Mouse (Mus musculus) MEL (cell line): Measurements from ENCODE around the gene Ifngr2. TPM values are rescaled to one million over a fixed set of nuclear protein-coding genes. Genes with fewer than 3 reads are reported as not detected.

Experiments used
- DNase-seq: peaks from one replicate; pipeline ENCODE4 v3.0.0; 2011; ENCODE audit warnings: low read depth, low spot score
- H3K27ac ChIP-seq: 2 replicates; pipeline ENCODE4 v1.5.1; 2012; ENCODE audit warnings: low read depth, mild to moderate bottlenecking, control low read depth, low read length, moderate library complexity; ENCODE audit not compliant: control insufficient read depth
- H3K27me3 ChIP-seq, 2 experiments: fragments of 150-350 bp in 1 of 2; sonication (generic) in 1 of 2; 2 replicates each; pipeline ENCODE4 v1.6.1; 2012; ENCODE audit warnings: low read length in 2 of 2, mild to moderate bottlenecking in 2 of 2, improper control_type of control experiment in 1 of 2, moderate library complexity in 1 of 2; ENCODE audit not compliant: insufficient read depth in 2 of 2, control insufficient read depth in 1 of 2
- H3K36me3 ChIP-seq, 2 experiments: 2 replicates each; pipeline ENCODE4 v1.6.1; 2012 to 2014; ENCODE audit warnings: low read length in 2 of 2, improper control_type of control experiment in 1 of 2, inconsistent platforms in 1 of 2, mild to moderate bottlenecking in 1 of 2; ENCODE audit not compliant: insufficient read depth in 2 of 2, control insufficient read depth in 1 of 2
- H3K4me1 ChIP-seq, 2 experiments: fragments of 150-350 bp in 1 of 2; sonication (generic) in 1 of 2; 2 replicates each; pipeline ENCODE4 v1.6.1; 2012; ENCODE audit warnings: low read length in 2 of 2, improper control_type of control experiment in 1 of 2, mild to moderate bottlenecking in 1 of 2; ENCODE audit not compliant: insufficient read depth in 2 of 2, control insufficient read depth in 1 of 2
- H3K4me3 ChIP-seq, 2 experiments: fragments of 150-350 bp in 1 of 2; sonication (generic) in 1 of 2; 2 replicates each; pipeline ENCODE4 v1.5.1; 2012; ENCODE audit warnings: low read depth in 2 of 2, low read length in 2 of 2, mild to moderate bottlenecking in 2 of 2, moderate library complexity in 2 of 2, control low read depth in 1 of 2, improper control_type of control experiment in 1 of 2; ENCODE audit not compliant: control insufficient read depth in 1 of 2, insufficient read depth in 1 of 2
- H3K79me2 ChIP-seq: 2 replicates; pipeline ENCODE4 v1.6.1; 2012; ENCODE audit warnings: mild to moderate bottlenecking, low read length, moderate library complexity; ENCODE audit not compliant: control insufficient read depth, poor library complexity, insufficient read depth
- H3K9ac ChIP-seq: 2 replicates; pipeline ENCODE4 v1.6.1; 2012; ENCODE audit warnings: low read depth, mild to moderate bottlenecking, control low read depth, low read length, moderate library complexity; ENCODE audit not compliant: control insufficient read depth, poor library complexity, severe bottlenecking
- H3K9me3 ChIP-seq: fragments of 150-350 bp; sonication (generic); replicated peaks from 2 replicates; pipeline ENCODE4 v1.6.1; 2012; ENCODE audit warnings: mild to moderate bottlenecking, low read length, improper control_type of control experiment, moderate library complexity; ENCODE audit not compliant: insufficient read depth
- CHD1 ChIP-seq: IDR thresholded peaks from 2 replicates; pipeline ENCODE4 v1.6.1; 2012; ENCODE audit warnings: low read depth, mild to moderate bottlenecking, inconsistent platforms, low read length, improper control_type of control experiment
- CHD2 ChIP-seq: IDR thresholded peaks from 2 replicates; pipeline ENCODE4 v1.6.1; 2011; ENCODE audit warnings: low read length, improper control_type of control experiment
- CTCF ChIP-seq, 3 experiments: IDR thresholded peaks in 2 of 3; conservative IDR thresholded peaks in 1 of 3; 2 replicates each; pipeline ENCODE4 v1.5.1; 2011 to 2012; ENCODE audit warnings: low read length in 3 of 3, low read depth in 2 of 3, mild to moderate bottlenecking in 2 of 3, improper control_type of control experiment in 1 of 3, inconsistent platforms in 1 of 3, mixed read lengths in 1 of 3, moderate library complexity in 1 of 3; ENCODE audit not compliant: control insufficient read depth in 1 of 3, insufficient read depth in 1 of 3, poor library complexity in 1 of 3, severe bottlenecking in 1 of 3
- E2F4 ChIP-seq: IDR thresholded peaks from 2 replicates; pipeline ENCODE4 v1.6.1; 2011; ENCODE audit warnings: low read depth, low read length, improper control_type of control experiment, borderline replicate concordance
- EP300 ChIP-seq, 2 experiments: IDR thresholded peaks; 2 replicates each; pipeline ENCODE4 v1.6.1; 2011; ENCODE audit warnings: improper control_type of control experiment in 2 of 2, low read length in 2 of 2, low read depth in 1 of 2, mild to moderate bottlenecking in 1 of 2
- ETS1 ChIP-seq: IDR thresholded peaks from 2 replicates; pipeline ENCODE4 v1.6.1; 2012; ENCODE audit warnings: low read depth, mild to moderate bottlenecking, inconsistent platforms, low read length, improper control_type of control experiment, moderate library complexity
- GABPA ChIP-seq: IDR thresholded peaks from 2 replicates; pipeline ENCODE4 v1.6.1; 2012; ENCODE audit warnings: low read depth, mild to moderate bottlenecking, inconsistent platforms, low read length, improper control_type of control experiment, moderate library complexity
- GATA1 ChIP-seq: IDR thresholded peaks from 2 replicates; pipeline ENCODE4 v1.6.1; 2011; ENCODE audit warnings: low read depth, low read length, improper control_type of control experiment
- HCFC1 ChIP-seq: IDR thresholded peaks from 2 replicates; pipeline ENCODE4 v1.6.1; 2012; ENCODE audit warnings: low read depth, mild to moderate bottlenecking, inconsistent platforms, low read length, improper control_type of control experiment, moderate library complexity
- JUND ChIP-seq: IDR thresholded peaks from 2 replicates; pipeline ENCODE4 v1.6.1; 2011; ENCODE audit warnings: low read depth, mild to moderate bottlenecking, improper control_type of control experiment, low read length
- MAX ChIP-seq: IDR thresholded peaks from 2 replicates; pipeline ENCODE4 v1.6.1; 2011; ENCODE audit warnings: low read length, improper control_type of control experiment
- MAZ ChIP-seq: IDR thresholded peaks from 2 replicates; pipeline ENCODE4 v1.6.1; 2012; ENCODE audit warnings: low read depth, mild to moderate bottlenecking, inconsistent platforms, low read length, improper control_type of control experiment
- MXI1 ChIP-seq: IDR thresholded peaks from 2 replicates; pipeline ENCODE4 v1.6.1; 2011; ENCODE audit warnings: mild to moderate bottlenecking, low read depth, low read length, improper control_type of control experiment
- NELFE ChIP-seq: IDR thresholded peaks from 2 replicates; pipeline ENCODE4 v1.6.1; 2011; ENCODE audit warnings: low read depth, low read length, improper control_type of control experiment
- NRF1 ChIP-seq: IDR thresholded peaks from 2 replicates; pipeline ENCODE4 v1.6.1; 2014; ENCODE audit warnings: low read depth, mild to moderate bottlenecking, inconsistent platforms, low read length, improper control_type of control experiment, moderate library complexity; ENCODE audit not compliant: poor library complexity, insufficient read depth, severe bottlenecking
- POLR2A ChIP-seq, 2 experiments: IDR thresholded peaks; 2 replicates each; pipeline ENCODE4 v1.6.1; 2011 to 2012; ENCODE audit warnings: low read length in 2 of 2, mild to moderate bottlenecking in 2 of 2, control low read depth in 1 of 2, improper control_type of control experiment in 1 of 2, low read depth in 1 of 2, moderate library complexity in 1 of 2; ENCODE audit not compliant: control insufficient read depth in 1 of 2, insufficient read depth in 1 of 2, poor library complexity in 1 of 2
- POLR2AphosphoS5 ChIP-seq: IDR thresholded peaks from 2 replicates; pipeline ENCODE4 v1.6.1; 2012; ENCODE audit warnings: low read depth, borderline replicate concordance, mild to moderate bottlenecking, inconsistent platforms, low read length, moderate library complexity, mixed read lengths
- RAD21 ChIP-seq: IDR thresholded peaks from 2 replicates; pipeline ENCODE4 v1.6.1; 2011; ENCODE audit warnings: mild to moderate bottlenecking, low read depth, low read length, improper control_type of control experiment
- RCOR1 ChIP-seq: IDR thresholded peaks from 2 replicates; pipeline ENCODE4 v1.6.1; 2012; ENCODE audit warnings: low read depth, mild to moderate bottlenecking, inconsistent platforms, low read length, improper control_type of control experiment
- SMC3 ChIP-seq: IDR thresholded peaks from 2 replicates; pipeline ENCODE4 v1.6.1; 2011; ENCODE audit warnings: low read depth, low read length, improper control_type of control experiment
- TAL1 ChIP-seq: IDR thresholded peaks from 2 replicates; pipeline ENCODE4 v1.6.1; 2012; ENCODE audit warnings: mild to moderate bottlenecking, inconsistent platforms, low read length, moderate library complexity, mixed read lengths
- TBP ChIP-seq: IDR thresholded peaks from 2 replicates; pipeline ENCODE4 v1.8.0; 2011; ENCODE audit warnings: low read depth, low read length, improper control_type of control experiment
- TCF12 ChIP-seq: IDR thresholded peaks from 2 replicates; pipeline ENCODE4 v1.6.1; 2014; ENCODE audit warnings: low read depth, mild to moderate bottlenecking, inconsistent platforms, low read length, improper control_type of control experiment, moderate library complexity
- UBTF ChIP-seq: IDR thresholded peaks from 2 replicates; pipeline ENCODE4 v1.6.1; 2012; ENCODE audit warnings: low read depth, mild to moderate bottlenecking, inconsistent platforms, low read length, improper control_type of control experiment, moderate library complexity, borderline replicate concordance; ENCODE audit not compliant: insufficient read depth
- USF1 ChIP-seq: IDR thresholded peaks from 2 replicates; pipeline ENCODE4 v1.6.1; 2014; ENCODE audit warnings: low read depth, mild to moderate bottlenecking, inconsistent platforms, low read length, improper control_type of control experiment, moderate library complexity
- USF2 ChIP-seq, 2 experiments: IDR thresholded peaks; 2 replicates each; pipeline ENCODE4 v1.6.1; 2011 to 2012; ENCODE audit warnings: improper control_type of control experiment in 2 of 2, low read length in 2 of 2, borderline replicate concordance in 1 of 2, inconsistent platforms in 1 of 2, low read depth in 1 of 2, mild to moderate bottlenecking in 1 of 2; ENCODE audit not compliant: insufficient read depth in 1 of 2
- ZKSCAN1 ChIP-seq: IDR thresholded peaks from 2 replicates; pipeline ENCODE4 v1.6.1; 2012; ENCODE audit warnings: low read depth, mild to moderate bottlenecking, inconsistent platforms, low read length, improper control_type of control experiment, moderate library complexity
- ZNF384 ChIP-seq: IDR thresholded peaks from 2 replicates; pipeline ENCODE4 v1.6.1; 2012; ENCODE audit warnings: low read depth, mild to moderate bottlenecking, inconsistent platforms, low read length, improper control_type of control experiment
- polyA plus RNA-seq, 2 experiments: library from polyadenylated mRNA; stranded (reverse) in 1 of 2; unstranded in 1 of 2; fragments of >175 nt in 1 of 2; fragments of >200 nt in 1 of 2; gene quantifications; 2 replicates each; pipeline versions ENCODE4 v1.2.1 to v1.2.4; 2012; ENCODE audit warnings: low replicate concordance in 2 of 2, low read depth in 1 of 2; ENCODE audit not compliant: insufficient read length in 2 of 2, insufficient read depth in 1 of 2, missing spikeins in 1 of 2
- total RNA-seq: library from RNA; depleted of rRNA; stranded (reverse); fragments of 300-350 nt; gene quantifications from 2 replicates; pipeline ENCODE4 v1.2.3, GENCODE M21; 2012

The Ifngr2 gene
- total and polyA plus RNA-seq, 3 experiments: 2.8 to 11.0 TPM; not detected in 1

DNA sequence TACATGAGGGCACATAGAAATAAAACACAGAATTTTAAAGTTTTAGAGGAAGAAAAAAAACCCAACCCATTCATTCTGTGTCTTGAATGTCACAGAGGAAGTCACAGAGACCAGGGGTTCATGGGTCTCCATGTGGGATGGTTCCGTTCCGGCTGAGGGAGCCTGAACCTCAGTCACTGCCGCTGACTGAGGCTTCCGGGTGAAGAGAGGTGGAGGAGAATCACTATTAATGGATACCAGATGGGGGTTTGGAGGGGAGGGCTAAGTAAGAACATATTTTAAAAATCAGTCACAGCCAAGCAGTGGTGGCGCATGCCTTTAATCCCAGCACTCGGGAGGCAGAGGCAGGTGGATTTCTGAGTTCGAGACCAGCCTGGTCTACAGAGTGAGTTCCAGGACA, 10.3 kb downstream of the Ifngr2 start:
- Histone ChIP-seq H3K79me2 (no peaks in the 10 kb centered on the region), H3K27me3 (no peaks in the 10 kb centered on the region), H3K4me1 (peaks cover 0 to 4% of the 10 kb centered on the region in 2 experiments; a peak in 1 of 4 replicates), H3K9ac (no peak overlapping the region), H3K9me3 (no peaks in the 10 kb centered on the region), H3K4me3 (no peak overlapping the region)
- no peak for DNase-seq
- TF ChIP-seq GABPA (no peak), GATA1 (no peak), JUND (no peak), TAL1 (no peak), NELFE (no peak), CHD2 (no peak), ETS1 (no peak), E2F4 (no peak), MAX (no peak), MAZ (no peak), USF2 (IDR thresholded peaks at IDR 0.05; ENCODE audit: borderline replicate concordance in 1 of 2, insufficient read depth in 1 of 2, low read depth in 1 of 2, low read length in 2 of 2) (no peak), POLR2AphosphoS5 (no peak), NRF1 (no peak), UBTF (no peak), RAD21 (no peak), ZNF384 (no peak), SMC3 (no peak), USF1 (no peak), HCFC1 (no peak), ZKSCAN1 (no peak)
- TF ChIP-seq, all 39 proteins: peak for 0
- Histone ChIP-seq H3K27ac (no peak overlapping the region), H3K36me3 (peaks cover 2% of the 10 kb centered on the region in 2 experiments; a peak in 2 of 4 replicates)

DNA sequence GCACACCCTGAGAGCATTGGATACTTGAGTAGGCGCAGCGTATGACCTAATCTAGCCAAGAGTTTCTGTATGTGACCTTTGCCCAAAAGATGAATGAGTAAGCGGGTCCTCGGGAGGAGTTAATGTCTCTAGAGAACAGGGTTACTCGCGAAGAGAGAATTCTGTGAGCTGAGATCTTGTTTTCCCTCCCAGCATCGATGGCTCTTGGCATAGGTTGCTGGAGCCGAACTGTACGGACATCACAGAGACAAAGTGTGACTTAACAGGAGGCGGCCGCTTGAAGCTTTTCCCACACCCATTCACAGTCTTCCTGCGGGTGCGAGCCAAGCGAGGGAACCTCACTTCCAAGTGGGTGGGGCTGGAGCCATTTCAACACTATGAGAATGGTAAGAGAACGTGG, 10.8 kb downstream of the Ifngr2 start:
- TF ChIP-seq EP300 (IDR thresholded peaks at IDR 0.05; ENCODE audit: low read depth in 1 of 2, low read length in 2 of 2) (no peak), CHD1 (no peak), TCF12 (no peak), MAX (no peak), SMC3 (no peak), TBP (no peak), RCOR1 (no peak), TAL1 (no peak), MAZ (no peak), CHD2 (no peak), POLR2A (IDR thresholded peaks at IDR 0.05; ENCODE audit: control insufficient read depth in 1 of 2, insufficient read depth in 1 of 2, low read depth in 1 of 2, low read length in 2 of 2, poor library complexity in 1 of 2) (no peak), RAD21 (no peak), CTCF (IDR thresholded peaks at IDR 0.05 in 2 of 3, conservative IDR thresholded peaks at IDR 0.05 in 1 of 3; ENCODE audit: control insufficient read depth in 1 of 3, insufficient read depth in 1 of 3, low read depth in 2 of 3, low read length in 3 of 3, poor library complexity in 1 of 3, severe bottlenecking in 1 of 3) (no peak), E2F4 (no peak), MXI1 (no peak), JUND (no peak)
- Histone ChIP-seq H3K36me3 (peaks cover 2% of the 10 kb centered on the region in 2 experiments; a peak in 2 of 4 replicates), H3K9me3 (no peaks in the 10 kb centered on the region)

More for the DNA sequence above, 10.8 kb downstream of the Ifngr2 start:
- no peak for DNase-seq
- no peak overlapping the region for H3K27ac ChIP-seq
- H3K79me2 ChIP-seq: no peaks in the 10 kb centered on the region
- H3K27me3 ChIP-seq: no peaks in the 10 kb centered on the region
- no peak overlapping the region for H3K9ac ChIP-seq
- H3K4me3 ChIP-seq: no peak overlapping the region
- peaks cover 0 to 4% of the 10 kb centered on the region in 2 experiments; a peak in 1 of 4 replicates for H3K4me1 ChIP-seq
